Mouse (Mus musculus) MEL (cell line): ENCODE measurements around the gene Phtf2. TPM values are rescaled to one million over a fixed set of nuclear protein-coding genes. Genes with fewer than 3 reads are reported as not detected.

Experiments
- DNase-seq: peaks from one replicate; pipeline ENCODE4 v3.0.0; 2011; ENCODE audit warnings: low read depth, low spot score
- H3K27ac ChIP-seq: 2 replicates; pipeline ENCODE4 v1.5.1; 2012; ENCODE audit warnings: low read depth, mild to moderate bottlenecking, control low read depth, low read length, moderate library complexity; ENCODE audit not compliant: control insufficient read depth
- H3K27me3 ChIP-seq, 2 experiments: fragments of 150-350 bp in 1 of 2; sonication (generic) in 1 of 2; 2 replicates each; pipeline ENCODE4 v1.6.1; 2012; ENCODE audit warnings: low read length in 2 of 2, mild to moderate bottlenecking in 2 of 2, improper control_type of control experiment in 1 of 2, moderate library complexity in 1 of 2; ENCODE audit not compliant: insufficient read depth in 2 of 2, control insufficient read depth in 1 of 2
- H3K36me3 ChIP-seq, 2 experiments: 2 replicates each; pipeline ENCODE4 v1.6.1; 2012 to 2014; ENCODE audit warnings: low read length in 2 of 2, improper control_type of control experiment in 1 of 2, inconsistent platforms in 1 of 2, mild to moderate bottlenecking in 1 of 2; ENCODE audit not compliant: insufficient read depth in 2 of 2, control insufficient read depth in 1 of 2
- H3K4me1 ChIP-seq, 2 experiments: fragments of 150-350 bp in 1 of 2; sonication (generic) in 1 of 2; 2 replicates each; pipeline ENCODE4 v1.6.1; 2012; ENCODE audit warnings: low read length in 2 of 2, improper control_type of control experiment in 1 of 2, mild to moderate bottlenecking in 1 of 2; ENCODE audit not compliant: insufficient read depth in 2 of 2, control insufficient read depth in 1 of 2
- H3K4me3 ChIP-seq, 2 experiments: fragments of 150-350 bp in 1 of 2; sonication (generic) in 1 of 2; 2 replicates each; pipeline ENCODE4 v1.5.1; 2012; ENCODE audit warnings: low read depth in 2 of 2, low read length in 2 of 2, mild to moderate bottlenecking in 2 of 2, moderate library complexity in 2 of 2, control low read depth in 1 of 2, improper control_type of control experiment in 1 of 2; ENCODE audit not compliant: control insufficient read depth in 1 of 2, insufficient read depth in 1 of 2
- H3K79me2 ChIP-seq: 2 replicates; pipeline ENCODE4 v1.6.1; 2012; ENCODE audit warnings: mild to moderate bottlenecking, low read length, moderate library complexity; ENCODE audit not compliant: control insufficient read depth, poor library complexity, insufficient read depth
- H3K9ac ChIP-seq: 2 replicates; pipeline ENCODE4 v1.6.1; 2012; ENCODE audit warnings: low read depth, mild to moderate bottlenecking, control low read depth, low read length, moderate library complexity; ENCODE audit not compliant: control insufficient read depth, poor library complexity, severe bottlenecking
- H3K9me3 ChIP-seq: fragments of 150-350 bp; sonication (generic); replicated peaks from 2 replicates; pipeline ENCODE4 v1.6.1; 2012; ENCODE audit warnings: mild to moderate bottlenecking, low read length, improper control_type of control experiment, moderate library complexity; ENCODE audit not compliant: insufficient read depth
- CHD1 ChIP-seq: IDR thresholded peaks from 2 replicates; pipeline ENCODE4 v1.6.1; 2012; ENCODE audit warnings: low read depth, mild to moderate bottlenecking, inconsistent platforms, low read length, improper control_type of control experiment
- EP300 ChIP-seq, 2 experiments: IDR thresholded peaks; 2 replicates each; pipeline ENCODE4 v1.6.1; 2011; ENCODE audit warnings: improper control_type of control experiment in 2 of 2, low read length in 2 of 2, low read depth in 1 of 2, mild to moderate bottlenecking in 1 of 2
- ETS1 ChIP-seq: IDR thresholded peaks from 2 replicates; pipeline ENCODE4 v1.6.1; 2012; ENCODE audit warnings: low read depth, mild to moderate bottlenecking, inconsistent platforms, low read length, improper control_type of control experiment, moderate library complexity
- GATA1 ChIP-seq: IDR thresholded peaks from 2 replicates; pipeline ENCODE4 v1.6.1; 2011; ENCODE audit warnings: low read depth, low read length, improper control_type of control experiment
- HCFC1 ChIP-seq: IDR thresholded peaks from 2 replicates; pipeline ENCODE4 v1.6.1; 2012; ENCODE audit warnings: low read depth, mild to moderate bottlenecking, inconsistent platforms, low read length, improper control_type of control experiment, moderate library complexity
- JUND ChIP-seq: IDR thresholded peaks from 2 replicates; pipeline ENCODE4 v1.6.1; 2011; ENCODE audit warnings: low read depth, mild to moderate bottlenecking, improper control_type of control experiment, low read length
- KAT2A ChIP-seq: conservative IDR thresholded peaks from 2 replicates; pipeline ENCODE4 v1.6.1; 2012; ENCODE audit warnings: low read depth, low read length, improper control_type of control experiment, inconsistent platforms
- MAFK ChIP-seq: IDR thresholded peaks from 2 replicates; pipeline ENCODE4 v1.6.1; 2011; ENCODE audit warnings: low read depth, mild to moderate bottlenecking, low read length, improper control_type of control experiment, borderline replicate concordance
- MAX ChIP-seq: IDR thresholded peaks from 2 replicates; pipeline ENCODE4 v1.6.1; 2011; ENCODE audit warnings: low read length, improper control_type of control experiment
- MAZ ChIP-seq: IDR thresholded peaks from 2 replicates; pipeline ENCODE4 v1.6.1; 2012; ENCODE audit warnings: low read depth, mild to moderate bottlenecking, inconsistent platforms, low read length, improper control_type of control experiment
- MEF2A ChIP-seq: IDR thresholded peaks from 2 replicates; pipeline ENCODE4 v1.6.1; 2014; ENCODE audit warnings: low read depth, mild to moderate bottlenecking, inconsistent platforms, low read length, improper control_type of control experiment; ENCODE audit not compliant: poor library complexity, insufficient replicate concordance, severe bottlenecking; ENCODE audit errors: extremely low read depth
- MXI1 ChIP-seq: IDR thresholded peaks from 2 replicates; pipeline ENCODE4 v1.6.1; 2011; ENCODE audit warnings: mild to moderate bottlenecking, low read depth, low read length, improper control_type of control experiment
- NELFE ChIP-seq: IDR thresholded peaks from 2 replicates; pipeline ENCODE4 v1.6.1; 2011; ENCODE audit warnings: low read depth, low read length, improper control_type of control experiment
- POLR2A ChIP-seq, 2 experiments: IDR thresholded peaks; 2 replicates each; pipeline ENCODE4 v1.6.1; 2011 to 2012; ENCODE audit warnings: low read length in 2 of 2, mild to moderate bottlenecking in 2 of 2, control low read depth in 1 of 2, improper control_type of control experiment in 1 of 2, low read depth in 1 of 2, moderate library complexity in 1 of 2; ENCODE audit not compliant: control insufficient read depth in 1 of 2, insufficient read depth in 1 of 2, poor library complexity in 1 of 2
- POLR2AphosphoS2 ChIP-seq: IDR thresholded peaks from 2 replicates; pipeline ENCODE4 v1.6.1; 2011; ENCODE audit warnings: low read length, improper control_type of control experiment
- POLR2AphosphoS5 ChIP-seq: IDR thresholded peaks from 2 replicates; pipeline ENCODE4 v1.6.1; 2012; ENCODE audit warnings: low read depth, borderline replicate concordance, mild to moderate bottlenecking, inconsistent platforms, low read length, moderate library complexity, mixed read lengths
- RAD21 ChIP-seq: IDR thresholded peaks from 2 replicates; pipeline ENCODE4 v1.6.1; 2011; ENCODE audit warnings: mild to moderate bottlenecking, low read depth, low read length, improper control_type of control experiment
- SMC3 ChIP-seq: IDR thresholded peaks from 2 replicates; pipeline ENCODE4 v1.6.1; 2011; ENCODE audit warnings: low read depth, low read length, improper control_type of control experiment
- TBP ChIP-seq: IDR thresholded peaks from 2 replicates; pipeline ENCODE4 v1.8.0; 2011; ENCODE audit warnings: low read depth, low read length, improper control_type of control experiment
- UBTF ChIP-seq: IDR thresholded peaks from 2 replicates; pipeline ENCODE4 v1.6.1; 2012; ENCODE audit warnings: low read depth, mild to moderate bottlenecking, inconsistent platforms, low read length, improper control_type of control experiment, moderate library complexity, borderline replicate concordance; ENCODE audit not compliant: insufficient read depth
- USF1 ChIP-seq: IDR thresholded peaks from 2 replicates; pipeline ENCODE4 v1.6.1; 2014; ENCODE audit warnings: low read depth, mild to moderate bottlenecking, inconsistent platforms, low read length, improper control_type of control experiment, moderate library complexity
- USF2 ChIP-seq, 2 experiments: IDR thresholded peaks; 2 replicates each; pipeline ENCODE4 v1.6.1; 2011 to 2012; ENCODE audit warnings: improper control_type of control experiment in 2 of 2, low read length in 2 of 2, borderline replicate concordance in 1 of 2, inconsistent platforms in 1 of 2, low read depth in 1 of 2, mild to moderate bottlenecking in 1 of 2; ENCODE audit not compliant: insufficient read depth in 1 of 2
- ZC3H11A ChIP-seq: IDR thresholded peaks from 2 replicates; pipeline ENCODE4 v1.6.1; 2012; ENCODE audit warnings: low read depth, mild to moderate bottlenecking, inconsistent platforms, low read length, improper control_type of control experiment
- ZKSCAN1 ChIP-seq: IDR thresholded peaks from 2 replicates; pipeline ENCODE4 v1.6.1; 2012; ENCODE audit warnings: low read depth, mild to moderate bottlenecking, inconsistent platforms, low read length, improper control_type of control experiment, moderate library complexity
- ZMIZ1 ChIP-seq: IDR thresholded peaks from 2 replicates; pipeline ENCODE4 v1.6.1; 2012; ENCODE audit warnings: low read depth, mild to moderate bottlenecking, inconsistent platforms, low read length, improper control_type of control experiment, moderate library complexity
- ZNF384 ChIP-seq: IDR thresholded peaks from 2 replicates; pipeline ENCODE4 v1.6.1; 2012; ENCODE audit warnings: low read depth, mild to moderate bottlenecking, inconsistent platforms, low read length, improper control_type of control experiment
- polyA plus RNA-seq, 2 experiments: library from polyadenylated mRNA; stranded (reverse) in 1 of 2; unstranded in 1 of 2; fragments of >175 nt in 1 of 2; fragments of >200 nt in 1 of 2; gene quantifications; 2 replicates each; pipeline versions ENCODE4 v1.2.1 to v1.2.4; 2012; ENCODE audit warnings: low replicate concordance in 2 of 2, low read depth in 1 of 2; ENCODE audit not compliant: insufficient read length in 2 of 2, insufficient read depth in 1 of 2, missing spikeins in 1 of 2
- total RNA-seq: library from RNA; depleted of rRNA; stranded (reverse); fragments of 300-350 nt; gene quantifications from 2 replicates; pipeline ENCODE4 v1.2.3, GENCODE M21; 2012

The Phtf2 gene
- total and polyA plus RNA-seq, 3 experiments = 20.0 TPM; not detected in 1

DNA sequence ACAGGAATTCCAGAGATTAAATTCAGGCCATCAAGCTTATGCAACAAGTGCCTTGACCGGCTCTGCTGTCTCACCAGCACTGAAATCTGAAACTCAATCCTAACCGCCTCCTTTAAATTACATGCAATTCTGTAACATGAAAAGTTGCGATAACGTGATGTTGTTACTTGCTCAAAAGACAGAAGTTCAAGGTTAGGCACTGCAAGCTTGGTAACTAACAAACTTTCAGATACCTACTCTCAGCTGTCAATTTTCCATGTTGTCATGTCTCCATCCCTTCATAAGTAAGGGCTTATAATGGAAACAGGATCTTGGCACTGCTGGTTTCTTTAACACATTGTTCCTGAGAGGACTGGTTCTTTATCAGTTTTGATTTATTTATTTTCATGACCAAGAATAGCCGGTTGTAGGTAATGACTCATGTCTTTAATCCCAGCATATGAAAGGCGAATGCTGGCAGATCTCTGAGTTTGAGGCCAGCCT, 47.8 kb upstream of the Phtf2 start:
- Histone ChIP-seq H3K4me3 (no peak overlapping the region), H3K4me1 (peaks cover 33 to 41% of the 10 kb centered on the region in 2 experiments), H3K79me2 (peaks cover 28% of the 10 kb centered on the region), H3K9ac (no peak overlapping the region), H3K27ac (no peak overlapping the region), H3K36me3 (peaks cover 10 to 53% of the 10 kb centered on the region in 2 experiments), H3K27me3 (no peaks in the 10 kb centered on the region), H3K9me3 (no peaks in the 10 kb centered on the region)
- TF ChIP-seq HCFC1 = no peak; the same call in 1 of the 2 replicates
- TF ChIP-seq TBP = no peak
- no peak for TF ChIP-seq MAX
- no peak for TF ChIP-seq EP300 (IDR thresholded peaks at IDR 0.05; ENCODE audit: low read depth in 1 of 2, low read length in 2 of 2)
- TF ChIP-seq KAT2A = no peak
- TF ChIP-seq POLR2A (IDR thresholded peaks at IDR 0.05; ENCODE audit: control insufficient read depth in 1 of 2, insufficient read depth in 1 of 2, low read depth in 1 of 2, low read length in 2 of 2, poor library complexity in 1 of 2) = no peak
- TF ChIP-seq CHD1 = no peak
- no peak for TF ChIP-seq NELFE
- TF ChIP-seq POLR2AphosphoS5 = no peak
- TF ChIP-seq MEF2A = no peak
- no peak for TF ChIP-seq JUND
- TF ChIP-seq MAZ = no peak
- no peak for TF ChIP-seq SMC3
- no peak for TF ChIP-seq MXI1
- TF ChIP-seq USF1 = no peak
- DNase-seq = no peak

DNA sequence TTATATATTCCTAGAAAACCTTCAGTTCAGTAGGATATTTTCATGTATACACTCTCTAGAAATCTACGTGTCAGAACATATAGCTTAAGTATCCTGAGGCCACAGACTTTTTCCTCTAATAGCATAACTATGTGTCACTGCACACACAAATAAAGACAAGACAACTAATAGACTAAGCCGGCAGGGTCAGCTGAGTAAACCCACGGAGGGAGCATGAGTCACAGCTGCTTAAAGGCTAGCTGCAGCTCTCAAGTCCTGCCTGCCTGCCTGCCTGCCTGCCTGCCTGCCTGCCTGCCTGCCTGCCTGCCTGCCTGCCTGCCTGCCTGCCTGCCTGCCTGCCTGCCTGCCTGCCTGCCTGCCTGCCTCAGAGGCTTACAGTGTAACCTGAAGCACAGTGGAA, 43.5 kb upstream of the Phtf2 start:
- Histone ChIP-seq H3K79me2 (peaks cover 23% of the 10 kb centered on the region), H3K27ac (no peak overlapping the region), H3K9me3 (no peaks in the 10 kb centered on the region), H3K4me1 (peaks cover 6 to 15% of the 10 kb centered on the region in 2 experiments), H3K36me3 (peaks cover 18 to 22% of the 10 kb centered on the region in 2 experiments), H3K4me3 (no peak overlapping the region)
- DNase-seq = no peak
- no peak for TF ChIP-seq RAD21
- TF ChIP-seq ETS1 = no peak
- no peak for TF ChIP-seq MAFK
- TF ChIP-seq POLR2AphosphoS2 = no peak
- TF ChIP-seq USF2 (IDR thresholded peaks at IDR 0.05; ENCODE audit: borderline replicate concordance in 1 of 2, insufficient read depth in 1 of 2, low read depth in 1 of 2, low read length in 2 of 2) = no peak
- no peak for TF ChIP-seq ZNF384
- no peak for TF ChIP-seq ZKSCAN1
- TF ChIP-seq ZC3H11A = no peak
- TF ChIP-seq MAZ = no peak
- TF ChIP-seq USF1 = no peak
- TF ChIP-seq UBTF = no peak
- TF ChIP-seq ZMIZ1 = no peak
- TF ChIP-seq GATA1 = no peak
- TF ChIP-seq EP300 (IDR thresholded peaks at IDR 0.05; ENCODE audit: low read depth in 1 of 2, low read length in 2 of 2) = no peak
- TF ChIP-seq, all 39 proteins: peak for 0
- Histone ChIP-seq H3K9ac (no peak overlapping the region), H3K27me3 (no peaks in the 10 kb centered on the region)
